Mouse (Mus musculus) bone marrow macrophage, adult 2 months (primary cell): Measurements from ENCODE around the gene Actr8.

ENCODE experiments used
- CTCF ChIP-seq: IDR thresholded peaks from 2 replicates; pipeline ENCODE4 v1.5.1; 2012; ENCODE audit warnings: low read depth, mild to moderate bottlenecking, low read length, moderate library complexity
- POLR2A ChIP-seq: IDR thresholded peaks from 2 replicates; pipeline ENCODE4 v1.6.1; 2012; ENCODE audit warnings: mild to moderate bottlenecking, low read depth, low read length, borderline replicate concordance

- TF ChIP-seq CTCF (no peak), POLR2A (no peak)
Observed at GRCm38 (mm10) chr14:29940313-29940812, 37.8 kb upstream of the Actr8 start.
